Mouse (Mus musculus): ENCODE measurements around the gene Galnt9. TPM values are rescaled to one million over a fixed set of nuclear protein-coding genes. Genes with fewer than 3 reads are reported as not detected.

Gene Galnt9
- polyA plus RNA-seq, 1 experiment from 2014 or later = 0.13 TPM

GRCm38 (mm10) chr5:110545311-110545710 lies 1.2 kb downstream of the Galnt9 start:
- 71% methylated on average over 7 of the region's 7 CpGs for WGBS
- Histone ChIP-seq H3K4me1 (ENCODE audit: control insufficient read depth, insufficient read depth, low read length) (peaks cover 2% of the 10 kb centered on the region; the same call in 1 of the 2 replicates), H3K4me3 (ENCODE audit: low read length) (no peak overlapping the region), H3K9ac (ENCODE audit: low read length) (no peak overlapping the region), H3K27ac (ENCODE audit: low read length) (no peak overlapping the region), H3K36me3 (ENCODE audit: control insufficient read depth, insufficient read depth) (no peaks in the 10 kb centered on the region), H3K27me3 (ENCODE audit: control insufficient read depth, insufficient read depth, low read length) (peaks cover 60% of the 10 kb centered on the region), H3K4me2 (ENCODE audit: low read depth, low read length) (no peak overlapping the region), H3K9me3 (replicated peaks; ENCODE audit: control insufficient read depth, low read length) (no peaks in the 10 kb centered on the region)
- ATAC-seq (replicated peaks; ENCODE audit: extremely low read depth, insufficient read depth, low FRiP score) = no peak

GRCm38 (mm10) chr5:110546136-110546535 lies 2.0 kb downstream of the Galnt9 start:
- Histone ChIP-seq H3K36me3 (ENCODE audit: control insufficient read depth, insufficient read depth) (no peaks in the 10 kb centered on the region), H3K4me3 (ENCODE audit: low read length) (no peak overlapping the region), H3K9ac (ENCODE audit: low read length) (no peak overlapping the region), H3K27me3 (ENCODE audit: control insufficient read depth, insufficient read depth, low read length) (peaks cover 60% of the 10 kb centered on the region), H3K4me2 (ENCODE audit: low read depth, low read length) (no peak overlapping the region), H3K27ac (ENCODE audit: low read length) (no peak overlapping the region), H3K4me1 (ENCODE audit: control insufficient read depth, insufficient read depth, low read length) (peaks cover 2% of the 10 kb centered on the region; the same call in 1 of the 2 replicates), H3K9me3 (replicated peaks; ENCODE audit: control insufficient read depth, low read length) (no peaks in the 10 kb centered on the region)
- 72% methylated on average over 11 of the region's 11 CpGs for WGBS
- no peak for ATAC-seq (replicated peaks; ENCODE audit: extremely low read depth, insufficient read depth, low FRiP score)

DNA sequence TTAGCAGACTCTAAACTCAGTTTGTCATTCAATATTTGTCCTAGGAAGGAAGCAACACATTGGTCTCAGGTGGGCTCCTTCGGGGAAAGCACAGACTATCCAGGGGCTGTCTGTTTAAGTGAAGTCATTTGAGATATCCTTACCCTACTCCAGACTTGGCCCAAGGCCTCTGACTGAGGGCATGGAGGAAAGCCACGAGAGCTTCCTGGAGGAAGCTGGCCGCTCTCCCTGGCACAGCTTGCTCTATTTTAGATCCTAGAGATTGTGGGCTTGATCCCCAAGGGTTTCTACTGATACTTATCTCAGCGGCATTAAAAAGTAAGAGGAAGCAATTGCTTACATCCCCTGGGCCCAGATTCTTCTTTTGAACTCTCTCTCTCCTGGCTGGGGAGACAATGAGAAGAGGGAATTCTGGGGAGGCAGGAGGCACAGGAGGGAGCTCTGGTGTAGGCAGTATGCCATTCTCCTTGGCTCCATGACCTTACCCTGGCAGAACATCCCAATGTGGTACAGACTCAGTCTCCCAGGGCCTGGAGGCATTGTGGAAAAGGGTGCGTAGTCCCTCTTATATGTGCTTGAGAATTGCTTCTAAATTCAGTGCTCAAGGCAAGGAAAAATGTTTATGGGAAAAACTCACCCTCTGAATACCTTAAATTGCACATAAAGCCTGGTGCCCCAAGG lies 2.7 kb downstream of the Galnt9 start:
- Histone ChIP-seq H3K4me3 (ENCODE audit: low read length) (no peak overlapping the region), H3K27ac (ENCODE audit: low read length) (no peak overlapping the region), H3K36me3 (ENCODE audit: control insufficient read depth, insufficient read depth) (no peaks in the 10 kb centered on the region), H3K27me3 (ENCODE audit: control insufficient read depth, insufficient read depth, low read length) (peaks cover 56% of the 10 kb centered on the region), H3K9ac (ENCODE audit: low read length) (no peak overlapping the region), H3K4me1 (ENCODE audit: control insufficient read depth, insufficient read depth, low read length) (peaks cover 2% of the 10 kb centered on the region; the same call in 1 of the 2 replicates), H3K9me3 (replicated peaks; ENCODE audit: control insufficient read depth, low read length) (no peaks in the 10 kb centered on the region), H3K4me2 (ENCODE audit: low read depth, low read length) (no peak overlapping the region)
- ATAC-seq (replicated peaks; ENCODE audit: extremely low read depth, insufficient read depth, low FRiP score) = no peak
- WGBS = 59% methylated on average over 5 of the region's 5 CpGs

GRCm38 (mm10) chr5:110548446-110548845 lies 4.3 kb downstream of the Galnt9 start:
- Histone ChIP-seq H3K4me2 (ENCODE audit: low read depth, low read length) (no peak overlapping the region), H3K9me3 (replicated peaks; ENCODE audit: control insufficient read depth, low read length) (no peaks in the 10 kb centered on the region), H3K27me3 (ENCODE audit: control insufficient read depth, insufficient read depth, low read length) (peaks cover 44% of the 10 kb centered on the region), H3K36me3 (ENCODE audit: control insufficient read depth, insufficient read depth) (no peaks in the 10 kb centered on the region), H3K4me3 (ENCODE audit: low read length) (no peak overlapping the region), H3K9ac (ENCODE audit: low read length) (no peak overlapping the region), H3K27ac (ENCODE audit: low read length) (no peak overlapping the region), H3K4me1 (ENCODE audit: control insufficient read depth, insufficient read depth, low read length) (peaks cover 2% of the 10 kb centered on the region; the same call in 1 of the 2 replicates)
- no peak for ATAC-seq (replicated peaks; ENCODE audit: extremely low read depth, insufficient read depth, low FRiP score)
- WGBS = 29% methylated on average over 7 of the region's 7 CpGs

DNA sequence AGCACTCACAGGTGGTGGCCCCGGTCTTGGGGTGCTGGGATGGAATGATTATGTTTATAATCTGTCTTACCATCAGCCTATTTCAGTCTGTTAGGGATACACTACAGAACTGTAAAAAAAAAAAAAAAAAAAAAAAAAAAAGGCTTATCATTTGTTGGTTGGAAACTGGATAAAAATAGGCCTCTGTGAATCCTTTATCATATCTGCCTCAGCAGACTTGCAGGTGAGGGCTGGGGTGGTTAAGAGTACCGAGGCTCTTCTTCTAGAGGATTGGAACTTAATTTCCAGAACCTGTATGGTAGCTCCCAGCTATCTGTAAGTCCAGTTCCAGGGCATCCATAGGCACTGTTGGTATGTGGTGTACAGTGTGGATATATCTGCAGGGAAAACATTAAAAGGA lies 6.0 kb downstream of the Galnt9 start:
- no peak overlapping the region for H3K4me2 ChIP-seq (ENCODE audit: low read depth, low read length)
- H3K36me3 ChIP-seq (ENCODE audit: control insufficient read depth, insufficient read depth) = no peaks in the 10 kb centered on the region
- H3K9ac ChIP-seq (ENCODE audit: low read length) = no peak overlapping the region
- H3K27ac ChIP-seq (ENCODE audit: low read length) = no peak overlapping the region
- no peak for ATAC-seq (replicated peaks; ENCODE audit: extremely low read depth, insufficient read depth, low FRiP score)
- H3K4me1 ChIP-seq (ENCODE audit: control insufficient read depth, insufficient read depth, low read length) = no peaks in the 10 kb centered on the region
- H3K27me3 ChIP-seq (ENCODE audit: control insufficient read depth, insufficient read depth, low read length) = peaks cover 27% of the 10 kb centered on the region
- no peak overlapping the region for H3K4me3 ChIP-seq (ENCODE audit: low read length)
- 49% methylated on average over 2 of the region's 2 CpGs for WGBS
- H3K9me3 ChIP-seq (replicated peaks; ENCODE audit: control insufficient read depth, low read length) = no peaks in the 10 kb centered on the region; the same call in 1 of the 2 replicates

DNA sequence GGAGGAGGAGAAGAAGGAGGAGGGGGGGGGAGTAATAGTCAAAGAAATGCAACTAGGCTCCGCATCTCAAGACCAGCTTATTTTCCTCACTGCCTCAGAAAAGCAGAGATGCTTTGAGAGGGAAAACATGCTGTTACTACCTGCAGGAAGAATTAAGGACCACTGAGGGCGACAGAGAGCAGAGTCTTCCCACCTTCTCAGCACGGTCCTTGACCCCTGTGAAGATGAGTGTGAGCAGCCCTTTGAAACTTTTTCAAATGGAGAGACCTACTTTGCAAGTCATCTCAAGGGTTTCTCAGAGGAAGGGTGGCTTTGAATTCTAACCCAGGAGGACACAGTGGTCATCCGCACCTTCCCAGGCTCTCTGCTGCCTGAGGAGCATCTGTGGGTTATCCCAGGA lies 6.7 kb downstream of the Galnt9 start:
- ATAC-seq (replicated peaks; ENCODE audit: extremely low read depth, insufficient read depth, low FRiP score) = no peak
- no peaks in the 10 kb centered on the region for H3K36me3 ChIP-seq (ENCODE audit: control insufficient read depth, insufficient read depth)
- no peaks in the 10 kb centered on the region; the same call in 1 of the 2 replicates for H3K9me3 ChIP-seq (replicated peaks; ENCODE audit: control insufficient read depth, low read length)
- no peaks in the 10 kb centered on the region for H3K4me1 ChIP-seq (ENCODE audit: control insufficient read depth, insufficient read depth, low read length)
- H3K27me3 ChIP-seq (ENCODE audit: control insufficient read depth, insufficient read depth, low read length) = peaks cover 20% of the 10 kb centered on the region
- 7% methylated on average over 4 of the region's 4 CpGs for WGBS
- no peak overlapping the region for H3K4me2 ChIP-seq (ENCODE audit: low read depth, low read length)
- no peak overlapping the region for H3K27ac ChIP-seq (ENCODE audit: low read length)
- H3K4me3 ChIP-seq (ENCODE audit: low read length) = no peak overlapping the region
- no peak overlapping the region for H3K9ac ChIP-seq (ENCODE audit: low read length)

DNA sequence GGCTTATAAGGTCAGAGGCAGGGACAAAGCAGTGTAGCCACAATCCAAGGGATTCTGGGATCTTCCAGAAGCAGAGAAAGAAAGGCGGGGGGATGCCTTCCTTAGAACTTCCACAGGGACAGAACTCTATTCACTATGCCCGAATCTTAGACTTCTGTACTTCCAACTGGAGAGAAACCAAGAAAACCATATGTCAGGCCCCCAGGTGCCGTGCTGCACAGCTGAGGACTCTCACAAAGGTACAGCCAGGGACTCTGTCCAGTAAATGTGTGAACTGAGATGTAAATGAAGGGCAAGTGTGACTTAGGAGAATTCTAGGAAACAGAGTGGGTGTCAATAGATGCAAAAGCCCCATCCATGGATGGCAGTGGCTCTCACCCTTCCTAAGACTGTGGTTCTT lies 7.8 kb downstream of the Galnt9 start:
- H3K4me1 ChIP-seq (ENCODE audit: control insufficient read depth, insufficient read depth, low read length) = no peaks in the 10 kb centered on the region
- WGBS = 56% methylated on average over 3 of the region's 3 CpGs
- peaks cover 9% of the 10 kb centered on the region for H3K27me3 ChIP-seq (ENCODE audit: control insufficient read depth, insufficient read depth, low read length)
- no peaks in the 10 kb centered on the region for H3K36me3 ChIP-seq (ENCODE audit: control insufficient read depth, insufficient read depth)
- no peak overlapping the region for H3K4me2 ChIP-seq (ENCODE audit: low read depth, low read length)
- H3K27ac ChIP-seq (ENCODE audit: low read length) = no peak overlapping the region
- no peak overlapping the region for H3K9ac ChIP-seq (ENCODE audit: low read length)
- H3K9me3 ChIP-seq (replicated peaks; ENCODE audit: control insufficient read depth, low read length) = no peaks in the 10 kb centered on the region; the same call in 1 of the 2 replicates
- ATAC-seq (replicated peaks; ENCODE audit: extremely low read depth, insufficient read depth, low FRiP score) = no peak
- no peak overlapping the region for H3K4me3 ChIP-seq (ENCODE audit: low read length)

DNA sequence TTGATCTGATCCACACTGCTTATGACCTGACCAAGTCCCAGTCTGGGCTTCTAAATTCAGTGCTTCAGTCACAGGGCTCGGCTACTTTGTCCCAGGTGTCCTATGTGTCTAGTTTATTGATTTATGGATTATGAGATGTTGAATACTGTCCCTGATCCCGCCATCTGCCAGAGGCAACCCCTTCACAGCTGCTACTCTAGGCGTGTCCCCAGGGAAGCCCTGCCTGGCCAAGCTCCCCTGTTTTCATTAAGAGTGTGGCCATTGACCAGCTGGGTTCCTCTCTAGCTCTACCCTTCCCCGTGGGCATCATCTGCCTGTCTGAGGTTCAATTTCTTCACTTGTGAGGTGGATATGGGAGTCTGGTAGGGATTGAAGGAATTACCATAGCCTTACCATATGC lies 9.2 kb downstream of the Galnt9 start:
- H3K4me2 ChIP-seq (ENCODE audit: low read depth, low read length) = no peak overlapping the region
- H3K9me3 ChIP-seq (replicated peaks; ENCODE audit: control insufficient read depth, low read length) = no peaks in the 10 kb centered on the region; the same call in 1 of the 2 replicates
- no peak overlapping the region for H3K4me3 ChIP-seq (ENCODE audit: low read length)
- H3K36me3 ChIP-seq (ENCODE audit: control insufficient read depth, insufficient read depth) = no peaks in the 10 kb centered on the region
- H3K9ac ChIP-seq (ENCODE audit: low read length) = no peak overlapping the region
- no peak for ATAC-seq (replicated peaks; ENCODE audit: extremely low read depth, insufficient read depth, low FRiP score)
- no peak overlapping the region for H3K27ac ChIP-seq (ENCODE audit: low read length)
- H3K27me3 ChIP-seq (ENCODE audit: control insufficient read depth, insufficient read depth, low read length) = peaks cover under 1% of the 10 kb centered on the region
- 62% methylated on average over 4 of the region's 4 CpGs for WGBS
- H3K4me1 ChIP-seq (ENCODE audit: control insufficient read depth, insufficient read depth, low read length) = no peaks in the 10 kb centered on the region

GRCm38 (mm10) chr5:110555198-110555597 lies 11.0 kb downstream of the Galnt9 start:
- Histone ChIP-seq H3K9ac (ENCODE audit: low read length) (no peak overlapping the region), H3K9me3 (replicated peaks; ENCODE audit: control insufficient read depth, low read length) (no peaks in the 10 kb centered on the region; the same call in 1 of the 2 replicates), H3K4me3 (ENCODE audit: low read length) (no peak overlapping the region), H3K27me3 (ENCODE audit: control insufficient read depth, insufficient read depth, low read length) (no peaks in the 10 kb centered on the region; the same call in 1 of the 2 replicates), H3K27ac (ENCODE audit: low read length) (no peak overlapping the region), H3K4me1 (ENCODE audit: control insufficient read depth, insufficient read depth, low read length) (no peaks in the 10 kb centered on the region), H3K36me3 (ENCODE audit: control insufficient read depth, insufficient read depth) (no peaks in the 10 kb centered on the region), H3K4me2 (ENCODE audit: low read depth, low read length) (no peak overlapping the region)
- no peak for ATAC-seq (replicated peaks; ENCODE audit: extremely low read depth, insufficient read depth, low FRiP score)
- WGBS = 36% methylated on average over 2 of the region's 2 CpGs

Data from heart, embryonic 16.5 days (tissue).